Mouse (Mus musculus) stomach, embryonic 15.5 days (tissue): ENCODE measurements around the gene Ppargc1a. TPM values are rescaled to one million over a fixed set of nuclear protein-coding genes. Genes with fewer than 3 reads are reported as not detected.

Experiments
- ATAC-seq: fragments of 200-750 bp; cut with Nextera tagmentation; 2 replicates; pipeline ENCODE4 v1.8.0; 2017; ENCODE audit warnings: low read depth, moderate number of reproducible peaks, moderate TSS enrichment; ENCODE audit not compliant: insufficient read depth, low FRiP score
- H3K27ac ChIP-seq: fragments of 300-500 bp; sonication (generic); 2 replicates; pipeline ENCODE4 v1.5.1; 2015; ENCODE audit warnings: mild to moderate bottlenecking, inconsistent platforms
- H3K27me3 ChIP-seq: fragments of 300-500 bp; sonication (generic); replicated peaks from 2 replicates; pipeline ENCODE4 v1.6.1; 2015; ENCODE audit warnings: inconsistent platforms
- H3K36me3 ChIP-seq: fragments of 300-500 bp; sonication (generic); 2 replicates; pipeline ENCODE4 v1.6.1; 2015; ENCODE audit warnings: inconsistent platforms
- H3K4me1 ChIP-seq: fragments of 300-500 bp; sonication (generic); 2 replicates; pipeline ENCODE4 v1.6.1; 2015; ENCODE audit warnings: inconsistent platforms
- H3K4me2 ChIP-seq: fragments of 300-500 bp; sonication (generic); 2 replicates; pipeline ENCODE4 v1.6.1; 2015; ENCODE audit warnings: mild to moderate bottlenecking, inconsistent platforms
- H3K4me3 ChIP-seq: fragments of 300-500 bp; sonication (generic); replicated peaks from 2 replicates; pipeline ENCODE4 v1.5.1; 2015; ENCODE audit warnings: inconsistent platforms
- H3K9ac ChIP-seq: fragments of 300-500 bp; sonication (generic); 2 replicates; pipeline ENCODE4 v1.6.1; 2015; ENCODE audit warnings: inconsistent platforms
- H3K9me3 ChIP-seq: fragments of 300-500 bp; sonication (generic); 2 replicates; pipeline ENCODE4 v1.6.1; 2016; ENCODE audit warnings: inconsistent platforms
- WGBS: fragments of 180-500 bp; shearing (Covaris S2); methylation state at CpG from one replicate; pipeline ENCODE4 v1.1.7; 2015; 5-methylcytosine and 5-hydroxymethylcytosine counted together
- polyA plus RNA-seq: library from polyadenylated mRNA; unstranded; fragments of >200 nt; fragmentation: Nextera tagmentation; extraction: Ambion mirVana; gene quantifications from 2 replicates; pipeline ENCODE4 v1.2.1, GENCODE M21; 2015

Gene Ppargc1a
- polyA plus RNA-seq, 1 experiment from 2014 or later: 4.3 TPM

- peaks cover 6% of the 10 kb centered on the region; the same call in 1 of the 2 replicates for H3K4me1 ChIP-seq
- no peaks in the 10 kb centered on the region for H3K9me3 ChIP-seq
- peak; percentile 43; the same call in 1 of the 2 replicates for ATAC-seq
- H3K27me3 ChIP-seq: no peaks in the 10 kb centered on the region
- no peak overlapping the region for H3K4me2 ChIP-seq
- no peak overlapping the region for H3K27ac ChIP-seq
- 38% methylated on average over 4 of the region's 4 CpGs for WGBS
- no peak overlapping the region for H3K9ac ChIP-seq
- no peaks in the 10 kb centered on the region for H3K36me3 ChIP-seq
- no peak overlapping the region for H3K4me3 ChIP-seq
Observed at GRCm38 (mm10) chr5:51583030-51583429, 15.5 kb upstream of the Ppargc1a start.

GRCm38 (mm10) chr5:51582618-51583017, 15.1 kb upstream of the Ppargc1a start:
- no peaks in the 10 kb centered on the region for H3K36me3 ChIP-seq
- no peaks in the 10 kb centered on the region for H3K27me3 ChIP-seq
- no peak overlapping the region for H3K4me3 ChIP-seq
- no peak overlapping the region for H3K27ac ChIP-seq
- no peak overlapping the region for H3K9ac ChIP-seq
- 83% methylated on average over 5 of the region's 5 CpGs for WGBS
- ATAC-seq: no peak
- no peaks in the 10 kb centered on the region for H3K9me3 ChIP-seq
- H3K4me1 ChIP-seq: peaks cover 6% of the 10 kb centered on the region; the same call in 1 of the 2 replicates
- H3K4me2 ChIP-seq: no peak overlapping the region

GRCm38 (mm10) chr5:51577594-51577993, 10.1 kb upstream of the Ppargc1a start:
- 79% methylated on average over 1 of the region's 1 CpGs for WGBS
- Histone ChIP-seq H3K36me3 (no peaks in the 10 kb centered on the region), H3K27me3 (no peaks in the 10 kb centered on the region), H3K4me2 (no peak overlapping the region), H3K27ac (no peak overlapping the region), H3K4me3 (no peak overlapping the region), H3K4me1 (no peaks in the 10 kb centered on the region), H3K9me3 (no peaks in the 10 kb centered on the region), H3K9ac (no peak overlapping the region)
- ATAC-seq: no peak

DNA sequence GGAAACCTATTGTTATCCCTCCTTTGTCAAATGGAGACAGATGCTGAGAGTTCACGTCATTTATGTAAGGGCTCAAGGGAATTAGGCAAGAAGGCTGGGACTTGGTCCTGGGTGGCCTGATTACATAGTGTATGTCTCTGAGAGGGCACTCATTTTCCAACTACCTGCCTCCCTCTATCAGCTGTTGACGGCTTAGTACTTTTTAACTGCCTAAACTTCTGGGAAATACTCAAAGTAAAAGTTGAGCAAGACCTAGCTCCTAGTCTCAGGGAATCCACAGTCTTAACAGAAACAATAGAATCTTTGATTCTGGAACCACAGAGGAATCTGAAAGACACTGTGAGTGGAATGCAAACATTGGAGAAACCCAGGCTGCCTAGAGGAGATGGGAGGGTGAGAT, 6.2 kb upstream of the Ppargc1a start:
- H3K4me3 ChIP-seq: no peak overlapping the region
- no peaks in the 10 kb centered on the region for H3K9me3 ChIP-seq
- no peak overlapping the region for H3K9ac ChIP-seq
- H3K27ac ChIP-seq: no peak overlapping the region
- H3K36me3 ChIP-seq: no peaks in the 10 kb centered on the region
- H3K4me2 ChIP-seq: no peak overlapping the region
- H3K4me1 ChIP-seq: no peaks in the 10 kb centered on the region
- ATAC-seq: no peak
- no peaks in the 10 kb centered on the region for H3K27me3 ChIP-seq
- WGBS: 42% methylated on average over 2 of the region's 2 CpGs

- no peaks in the 10 kb centered on the region for H3K9me3 ChIP-seq
- no peaks in the 10 kb centered on the region for H3K4me1 ChIP-seq
- no peak overlapping the region for H3K9ac ChIP-seq
- no peak for ATAC-seq
- WGBS: 64% methylated on average over 8 of the region's 8 CpGs
- no peaks in the 10 kb centered on the region for H3K36me3 ChIP-seq
- no peaks in the 10 kb centered on the region for H3K27me3 ChIP-seq
- H3K27ac ChIP-seq: 0 out of 2 replicates have a peak overlapping the region, but pooled peaks have one; percentile 2
- no peak overlapping the region for H3K4me3 ChIP-seq
- H3K4me2 ChIP-seq: no peak overlapping the region
Observed at GRCm38 (mm10) chr5:51568198-51568690, 718 bp upstream of the Ppargc1a start.

DNA sequence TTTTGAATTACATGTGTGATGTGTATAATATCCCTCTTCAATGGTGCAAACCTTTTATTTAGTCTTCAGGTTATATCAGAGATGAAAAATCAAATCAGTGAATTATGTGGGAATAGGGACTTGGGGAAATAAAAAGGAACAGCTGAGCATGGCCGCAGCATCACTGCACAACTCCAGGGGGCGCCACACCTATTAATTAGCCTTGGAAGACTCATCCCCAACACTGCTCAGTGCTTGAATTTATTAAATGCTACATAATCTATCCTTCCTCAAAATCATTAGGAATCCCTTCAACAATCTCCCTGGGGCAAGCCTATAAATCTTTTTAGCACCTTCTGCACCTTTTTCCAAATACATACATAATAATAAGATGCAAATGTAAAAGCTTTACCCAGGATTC, 1.9 kb downstream of the Ppargc1a start:
- Histone ChIP-seq H3K9me3 (no peaks in the 10 kb centered on the region), H3K27ac (no peak overlapping the region), H3K4me3 (no peak overlapping the region), H3K9ac (no peak overlapping the region), H3K27me3 (no peaks in the 10 kb centered on the region), H3K4me1 (no peaks in the 10 kb centered on the region), H3K4me2 (no peak overlapping the region), H3K36me3 (no peaks in the 10 kb centered on the region)
- 65% methylated on average over 2 of the region's 2 CpGs for WGBS
- ATAC-seq: no peak

- Histone ChIP-seq H3K4me1 (no peaks in the 10 kb centered on the region), H3K9me3 (no peaks in the 10 kb centered on the region), H3K27ac (no peak overlapping the region), H3K9ac (no peak overlapping the region), H3K4me3 (no peak overlapping the region), H3K27me3 (no peaks in the 10 kb centered on the region), H3K4me2 (no peak overlapping the region), H3K36me3 (no peaks in the 10 kb centered on the region)
- no peak for ATAC-seq
Observed at GRCm38 (mm10) chr5:51565038-51565437, 2.5 kb downstream of the Ppargc1a start.

- no peaks in the 10 kb centered on the region for H3K4me1 ChIP-seq
- no peak for ATAC-seq
- H3K4me2 ChIP-seq: no peak overlapping the region
- WGBS: 67% methylated on average over 3 of the region's 3 CpGs
- H3K9me3 ChIP-seq: no peaks in the 10 kb centered on the region
- H3K36me3 ChIP-seq: no peaks in the 10 kb centered on the region
- no peaks in the 10 kb centered on the region for H3K27me3 ChIP-seq
- H3K9ac ChIP-seq: no peak overlapping the region
- no peak overlapping the region for H3K27ac ChIP-seq
- no peak overlapping the region for H3K4me3 ChIP-seq
Observed at GRCm38 (mm10) chr5:51563574-51563973, 4.0 kb downstream of the Ppargc1a start.

DNA sequence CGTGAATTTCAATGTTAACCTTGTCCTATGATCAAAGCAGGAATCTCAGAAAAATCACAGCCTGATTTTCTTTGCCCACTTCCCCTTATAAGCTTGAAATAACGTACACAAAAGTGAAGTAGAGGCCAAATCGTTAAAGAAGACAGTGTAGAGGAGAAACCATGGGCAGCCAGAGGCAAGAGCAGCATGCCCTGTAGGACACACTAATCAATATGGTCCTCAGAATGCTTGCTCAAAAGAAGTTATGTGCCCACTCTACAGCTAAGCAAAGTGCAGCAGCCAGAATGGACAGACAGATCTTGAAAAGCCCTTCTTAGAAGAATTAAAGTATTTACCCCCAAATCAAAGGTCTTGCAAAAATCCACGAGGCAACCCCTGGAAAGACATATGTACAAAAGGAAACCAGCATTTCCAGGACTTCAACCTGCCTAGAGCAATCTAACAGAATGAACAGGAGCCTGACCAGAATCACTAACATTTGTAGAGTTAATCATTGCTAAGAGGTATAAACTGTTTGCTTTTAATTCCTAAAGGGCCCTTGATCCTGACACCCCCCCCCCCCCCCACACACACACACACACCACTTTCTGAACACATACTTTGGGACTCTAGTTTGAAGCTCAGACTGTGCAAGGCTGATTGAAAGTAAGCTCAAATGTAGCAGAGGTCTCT, 9.8 kb downstream of the Ppargc1a start:
- no peak overlapping the region for H3K4me3 ChIP-seq
- WGBS: 62% methylated on average over 4 of the region's 4 CpGs
- H3K36me3 ChIP-seq: no peaks in the 10 kb centered on the region
- peak; percentile 48; the same call in 1 of the 2 replicates for ATAC-seq
- no peaks in the 10 kb centered on the region for H3K27me3 ChIP-seq
- no peaks in the 10 kb centered on the region for H3K9me3 ChIP-seq
- no peak overlapping the region for H3K27ac ChIP-seq
- H3K4me2 ChIP-seq: no peak overlapping the region
- H3K4me1 ChIP-seq: peaks cover 4% of the 10 kb centered on the region; the same call in 1 of the 2 replicates
- H3K9ac ChIP-seq: no peak overlapping the region

DNA sequence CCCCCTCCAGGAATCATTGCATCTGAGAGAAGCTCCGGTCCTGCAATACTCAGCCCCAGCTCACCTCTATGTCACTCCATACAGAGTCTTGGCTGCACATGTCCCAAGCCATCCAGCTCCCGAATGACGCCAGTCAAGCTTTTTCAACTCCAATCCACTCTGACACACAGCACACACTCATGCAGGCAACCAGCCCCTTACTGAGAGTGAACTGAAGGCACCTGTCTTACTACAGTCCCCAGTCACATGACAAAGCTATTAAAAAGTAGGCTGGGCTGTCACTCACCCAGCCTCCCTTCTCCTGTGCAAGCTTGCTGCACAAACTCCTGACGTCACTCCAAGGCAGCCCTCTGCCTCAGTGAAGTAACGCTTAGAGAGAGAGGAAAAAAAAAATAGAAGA, 13.9 kb downstream of the Ppargc1a start:
- Histone ChIP-seq H3K4me1 (peaks cover 4% of the 10 kb centered on the region; the same call in 1 of the 2 replicates), H3K27me3 (no peaks in the 10 kb centered on the region), H3K27ac (peak overlapping the region; percentile 88; the same call in 1 of the 2 replicates), H3K9me3 (no peaks in the 10 kb centered on the region), H3K4me3 (peak overlapping the region; percentile 58), H3K36me3 (no peaks in the 10 kb centered on the region), H3K4me2 (peak overlapping the region; percentile 67), H3K9ac (no peak overlapping the region)
- ATAC-seq: peak; percentile 80
- 5% methylated on average over 5 of the region's 5 CpGs for WGBS

GRCm38 (mm10) chr5:51553251-51553650, 14.3 kb downstream of the Ppargc1a start:
- Histone ChIP-seq H3K4me3 (peak overlapping the region; percentile 58), H3K9ac (0 out of 2 replicates have a peak overlapping the region, but pooled peaks have one; percentile 29), H3K27ac (peak overlapping the region; percentile 88), H3K27me3 (no peaks in the 10 kb centered on the region), H3K4me1 (peaks cover 4% of the 10 kb centered on the region; the same call in 1 of the 2 replicates), H3K36me3 (no peaks in the 10 kb centered on the region), H3K4me2 (peak overlapping the region; percentile 67), H3K9me3 (no peaks in the 10 kb centered on the region)
- ATAC-seq: no peak
- WGBS: 2% methylated on average over 5 of the region's 5 CpGs

DNA sequence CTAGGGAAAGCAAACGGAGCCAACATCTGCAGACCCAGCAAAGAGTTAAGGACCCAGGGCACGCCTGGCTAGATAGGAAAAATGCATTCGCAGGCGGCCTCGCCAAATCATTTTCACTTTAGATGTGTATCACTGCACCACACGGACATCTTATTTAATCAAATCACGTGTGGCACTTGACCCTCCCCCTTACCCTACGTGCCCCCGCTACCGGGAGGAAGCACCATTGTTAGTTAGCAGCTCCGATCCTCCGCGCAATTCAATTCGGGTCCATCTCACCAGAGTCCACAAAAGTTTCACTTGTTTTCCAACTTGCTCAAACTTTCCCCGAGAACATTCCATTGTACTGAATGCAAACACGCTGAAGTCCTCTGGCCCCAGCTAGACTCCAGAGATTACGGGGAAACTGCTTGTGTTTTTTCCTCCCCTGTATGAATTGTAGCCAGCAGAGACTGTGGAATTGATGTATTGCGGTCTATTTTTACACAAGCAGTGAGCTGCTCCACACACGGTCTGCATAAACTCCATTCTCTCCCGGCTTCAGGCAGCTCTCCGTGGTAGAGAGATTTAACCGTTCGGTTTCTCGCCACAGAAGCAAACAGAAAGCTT, 14.9 kb downstream of the Ppargc1a start:
- no peaks in the 10 kb centered on the region for H3K36me3 ChIP-seq
- H3K27ac ChIP-seq: peak overlapping the region; percentile 88
- no peaks in the 10 kb centered on the region for H3K9me3 ChIP-seq
- ATAC-seq: peak; percentile 45; the same call in 1 of the 2 replicates
- H3K27me3 ChIP-seq: no peaks in the 10 kb centered on the region
- peak overlapping the region; percentile 58 for H3K4me3 ChIP-seq
- H3K4me1 ChIP-seq: peaks cover 4% of the 10 kb centered on the region; the same call in 1 of the 2 replicates
- peak overlapping the region; percentile 67 for H3K4me2 ChIP-seq
- under 1% methylated on average over 24 of the region's 24 CpGs for WGBS
- H3K9ac ChIP-seq: peak overlapping the region; percentile 29
